Mouse (Mus musculus): ENCODE data around the gene Ceacam1.

DNA sequence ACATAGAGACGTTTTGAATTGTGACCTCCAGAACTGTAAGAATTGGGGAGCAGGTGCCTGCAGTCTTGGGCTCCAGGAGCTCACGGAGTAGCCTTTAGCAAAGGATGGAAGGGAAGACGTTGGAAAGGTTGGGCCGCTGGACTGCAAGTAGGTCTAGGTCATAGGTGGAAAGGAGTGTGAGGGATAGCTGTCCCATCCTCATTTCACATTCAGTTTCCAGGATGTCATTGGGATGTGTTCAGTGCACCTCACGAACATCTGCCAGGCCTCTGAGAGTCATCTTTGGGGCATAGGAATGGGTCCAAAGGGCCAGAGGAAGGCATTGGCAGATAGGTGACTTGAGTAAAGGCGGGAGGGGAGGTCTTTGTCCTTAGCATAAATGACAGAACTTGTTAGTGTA, 45.0 kb downstream of the Ceacam1 start:
- no peak for TF ChIP-seq CTCF (IDR thresholded peaks at IDR 0.05; ENCODE audit: insufficient read depth, low read depth, low read length)
- no peak for TF ChIP-seq POLR2A (IDR thresholded peaks at IDR 0.05; ENCODE audit: insufficient read depth, low read depth, low read length)
